Mouse (Mus musculus) T-cell, adult 66 days (primary cell): Measurements from ENCODE around the gene Gpr155. TPM values are rescaled to one million over a fixed set of nuclear protein-coding genes. Genes with fewer than 3 reads are reported as not detected.

Experiments
- total RNA-seq, 2 experiments: library from RNA; stranded (reverse); gene quantifications; 3 replicates in 1 of 2; 4 replicates in 1 of 2; pipeline ENCODE4 v1.2.4; 2023

Gpr155 gene
- total RNA-seq, result 10 to 100 TPM; 12.8 to 12.9 TPM

GRCm38 (mm10) chr2:73386356-73387046, at the start of gene Gpr155:
Gpr155 (minus strand) TSS chr2:73386572.

GRCm38 (mm10) chr2:73312152-73313116, 73.9 kb downstream of the Gpr155 start, which contains the start of the genes Scrn3 and Cir1:
Scrn3 (plus strand) TSS chr2:73312601.
Cir1 (minus strand) TSS chr2:73312701.

Other genes with a start within 250 kb of the Gpr155 start
- 10 to 100 TPM; 38.4 to 45.3 TPM for gene Ola1, start 167.6 kb downstream of the Gpr155 start, total RNA-seq
- not detected for gene Sp9, start 114.6 kb downstream of the Gpr155 start, total RNA-seq
- gene Scrn3, start 74.0 kb downstream of the Gpr155 start, total RNA-seq, result 1 to 10 TPM; 4.0 to 5.8 TPM
- gene Cir1, start 73.9 kb downstream of the Gpr155 start, total RNA-seq, result 10 to 100 TPM; 30.2 to 34.3 TPM
- gene Wipf1, start 143.2 kb upstream of the Gpr155 start, total RNA-seq, result 100 to 1,000 TPM; 203 to 214 TPM
- gene Chrna1, start 193.8 kb upstream of the Gpr155 start, total RNA-seq, result under 1 TPM in 1 of 2 experiments, not detected in 1; 0.18 TPM